Mouse (Mus musculus) lung, postnatal 4 days (tissue): Measurements from ENCODE around the gene Rapgef5.

Experiments
- DNase-seq, 2 experiments: peaks; one replicate each; pipeline ENCODE4 v3.0.0; 2021

Rapgef5 gene

GRCm38 (mm10) chr12:117678916-117679315 lies 162.6 kb downstream of the Rapgef5 start:
- DNase-seq, result no peak

DNA sequence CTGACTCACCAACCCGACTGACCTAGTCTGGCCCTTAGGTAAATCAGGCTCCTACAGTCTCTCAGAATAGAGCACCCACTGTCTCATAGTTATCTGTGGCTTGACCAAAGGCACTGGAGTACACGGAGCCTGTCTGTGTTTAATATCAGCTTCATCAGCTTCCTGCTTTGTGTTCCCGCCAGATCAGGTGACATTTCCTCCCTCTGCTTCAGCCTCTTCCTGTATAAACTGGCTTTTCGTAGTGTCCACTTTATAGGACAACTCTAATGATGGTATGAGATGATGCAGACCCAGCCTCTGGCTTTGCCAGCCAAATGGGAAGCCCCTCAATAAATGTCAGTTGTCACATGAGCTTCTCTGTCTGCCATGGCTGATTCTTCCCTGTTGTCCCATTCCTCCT lies 163.5 kb downstream of the Rapgef5 start:
- no peak for DNase-seq

- DNase-seq, result no peak
Measured at GRCm38 (mm10) chr12:117681273-117681672, 165.0 kb downstream of the Rapgef5 start.

GRCm38 (mm10) chr12:117683377-117683776 lies 167.1 kb downstream of the Rapgef5 start:
- DNase-seq, result no peak

DNA sequence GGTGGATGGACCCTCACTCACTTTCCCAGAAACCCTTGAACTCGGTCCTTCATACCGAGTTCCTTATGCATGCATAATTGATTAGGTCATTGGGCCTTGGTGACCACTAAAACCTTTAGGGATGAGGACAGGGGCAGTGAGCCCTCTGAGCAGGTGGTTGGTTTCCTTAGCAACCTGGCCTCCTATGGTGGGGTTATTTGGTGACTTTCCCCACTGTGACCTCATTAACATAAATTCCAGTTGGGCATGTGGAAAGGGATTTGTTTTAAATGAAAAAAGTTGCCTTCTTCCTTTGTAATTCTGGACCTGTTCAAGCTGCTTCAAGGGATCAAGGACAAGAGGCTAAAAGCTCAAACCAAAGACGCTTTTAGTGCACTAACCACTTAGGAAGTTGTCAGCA lies 167.7 kb downstream of the Rapgef5 start:
- DNase-seq, result no peak

- no peak for DNase-seq
Measured at GRCm38 (mm10) chr12:117684788-117685187, 168.5 kb downstream of the Rapgef5 start.

GRCm38 (mm10) chr12:117685336-117685735 lies 169.1 kb downstream of the Rapgef5 start:
- no peak for DNase-seq

DNA sequence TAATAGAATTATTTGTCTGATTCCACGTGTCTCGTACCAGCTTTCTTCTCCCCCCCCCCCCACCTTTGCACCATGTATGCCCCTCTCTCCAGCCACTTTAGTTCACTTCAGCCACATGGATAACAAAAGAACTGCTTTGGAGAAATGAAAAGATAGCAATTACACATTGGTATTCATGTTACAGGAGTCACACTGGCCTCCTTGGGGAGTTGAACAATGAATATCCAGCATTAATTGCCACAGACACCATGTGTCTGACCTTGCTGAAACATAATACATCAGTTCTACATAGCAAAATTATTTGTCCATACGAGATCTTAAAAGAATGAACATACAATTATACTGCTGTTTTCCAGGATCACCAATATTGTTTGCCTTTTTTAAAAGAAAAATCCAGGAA lies 170.5 kb downstream of the Rapgef5 start:
- DNase-seq, result no peak

DNA sequence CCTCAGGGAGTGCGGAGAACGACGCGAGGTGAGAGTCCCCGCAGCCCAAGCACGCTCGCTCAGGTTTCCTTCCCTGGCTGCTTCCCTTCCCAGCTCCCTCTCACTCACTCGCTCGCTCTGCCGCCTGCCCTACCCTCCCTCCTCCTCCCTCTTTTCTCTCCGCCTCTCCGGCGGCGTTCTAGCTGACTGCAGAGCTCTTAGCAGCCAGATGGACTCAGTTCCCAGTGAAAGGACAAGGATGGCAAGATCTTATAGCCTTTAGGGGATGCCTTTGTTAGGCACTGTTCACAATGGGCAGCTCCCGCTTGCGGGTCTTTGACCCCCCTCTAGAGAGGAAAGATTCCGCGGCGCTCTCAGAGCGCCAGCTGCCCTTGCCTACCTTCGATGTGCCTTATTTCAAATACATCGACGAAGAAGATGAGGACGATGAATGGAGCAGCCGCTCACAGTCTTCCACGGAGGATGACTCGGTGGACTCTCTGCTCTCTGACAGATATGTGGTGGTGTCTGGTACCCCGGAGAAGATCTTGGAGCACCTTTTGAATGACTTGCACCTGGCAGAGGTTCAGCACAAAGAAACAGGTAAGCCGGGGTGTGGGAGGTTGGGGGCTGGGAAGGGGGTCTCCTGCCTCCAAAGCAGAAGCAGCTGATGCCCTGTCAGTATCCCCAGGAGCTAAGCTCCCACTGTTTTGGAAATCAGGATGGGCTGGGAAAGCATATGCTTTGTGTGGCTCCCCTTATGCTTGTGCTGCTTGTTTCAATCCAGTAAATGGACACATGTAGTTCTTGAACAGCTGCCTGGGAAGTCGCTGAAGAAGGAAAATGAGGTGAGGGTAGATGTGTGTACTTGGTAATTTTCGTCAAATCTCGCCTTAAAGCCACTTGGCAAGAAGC lies 172.6 kb downstream of the Rapgef5 start:
- DNase-seq, result peak in 1 of 2 experiments; percentile 53

DNA sequence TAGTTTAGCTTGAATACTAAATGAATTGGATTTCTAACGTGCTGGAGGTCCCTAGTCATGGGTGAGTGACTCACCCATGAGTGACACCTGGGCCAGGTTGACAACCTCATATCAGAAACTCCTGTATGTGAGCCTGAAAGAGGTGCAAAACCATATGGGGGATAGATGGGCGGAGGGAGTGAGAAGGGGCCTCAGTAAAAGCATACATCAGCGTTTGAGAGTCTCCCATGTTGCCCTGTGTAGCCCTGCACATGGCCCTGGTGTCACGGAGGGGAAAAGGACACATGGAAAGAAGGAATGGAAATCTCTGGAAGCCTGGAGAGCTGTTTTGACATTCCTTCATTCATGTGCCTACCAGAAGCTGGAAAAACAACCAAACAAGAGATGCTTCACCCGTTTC lies 175.1 kb downstream of the Rapgef5 start:
- no peak for DNase-seq

DNA sequence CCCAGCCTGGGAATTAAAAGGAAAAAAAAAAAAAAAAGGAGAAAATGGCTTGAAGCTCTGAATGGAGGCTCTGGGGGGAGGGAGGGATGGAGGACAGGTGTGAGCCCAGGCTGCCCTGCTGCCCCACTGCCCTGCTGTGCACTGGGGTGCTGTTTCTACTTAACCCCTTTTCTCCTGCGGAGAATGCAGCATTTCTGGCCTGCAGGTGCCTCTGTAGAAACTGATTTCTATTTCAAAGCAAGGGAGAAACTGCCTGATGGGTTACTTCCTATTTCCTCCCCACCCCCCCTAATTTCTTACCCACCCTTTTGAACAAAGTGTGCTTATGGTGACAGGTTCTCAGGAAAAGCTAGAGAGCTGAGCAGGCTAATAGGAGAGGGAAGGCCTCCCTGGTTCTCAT lies 176.5 kb downstream of the Rapgef5 start:
- no peak for DNase-seq

GRCm38 (mm10) chr12:117699950-117700665 lies 183.8 kb downstream of the Rapgef5 start:
- peak in 1 of 2 experiments; percentile 40 for DNase-seq

DNA sequence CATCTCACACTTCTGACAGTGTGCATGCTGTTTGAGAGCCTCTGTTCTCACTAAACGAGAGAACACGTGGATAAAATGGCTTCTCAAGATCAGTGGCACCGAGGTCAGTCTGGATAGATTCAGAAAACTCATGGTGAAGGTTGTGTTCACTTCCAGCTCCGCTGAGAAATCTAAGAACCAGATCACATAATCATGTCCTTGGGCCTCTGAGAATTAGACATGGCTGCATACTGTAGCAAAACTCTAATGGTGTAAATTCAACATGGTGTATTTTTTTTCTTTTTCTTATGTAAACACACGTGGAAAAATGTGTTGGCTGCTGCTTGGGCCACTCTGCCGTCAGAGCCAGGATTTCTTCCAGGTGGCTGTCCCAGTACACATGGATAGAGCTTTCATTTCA lies 184.6 kb downstream of the Rapgef5 start:
- no peak for DNase-seq

DNA sequence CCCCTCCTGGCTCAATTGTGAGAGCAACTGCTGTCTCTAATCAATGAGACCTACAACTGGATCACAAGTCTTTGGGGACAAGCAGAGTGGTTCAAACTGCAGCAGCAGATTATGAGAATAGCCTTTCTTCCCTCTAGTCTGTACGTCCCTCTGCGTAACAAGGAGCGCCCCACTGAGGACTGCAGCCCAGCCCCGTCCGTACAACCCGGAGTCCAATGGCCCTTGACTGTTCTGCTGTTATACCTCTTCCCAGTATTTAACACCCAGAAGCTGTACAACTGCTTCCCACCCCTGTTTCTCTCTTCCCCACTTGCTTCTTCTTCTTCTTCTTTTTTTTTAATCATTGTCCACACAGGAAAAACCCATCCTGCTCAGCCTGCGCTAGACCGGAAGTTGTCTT lies 186.0 kb downstream of the Rapgef5 start:
- DNase-seq, result no peak

- DNase-seq, result no peak
Measured at GRCm38 (mm10) chr12:117702928-117703327, 186.6 kb downstream of the Rapgef5 start.

DNA sequence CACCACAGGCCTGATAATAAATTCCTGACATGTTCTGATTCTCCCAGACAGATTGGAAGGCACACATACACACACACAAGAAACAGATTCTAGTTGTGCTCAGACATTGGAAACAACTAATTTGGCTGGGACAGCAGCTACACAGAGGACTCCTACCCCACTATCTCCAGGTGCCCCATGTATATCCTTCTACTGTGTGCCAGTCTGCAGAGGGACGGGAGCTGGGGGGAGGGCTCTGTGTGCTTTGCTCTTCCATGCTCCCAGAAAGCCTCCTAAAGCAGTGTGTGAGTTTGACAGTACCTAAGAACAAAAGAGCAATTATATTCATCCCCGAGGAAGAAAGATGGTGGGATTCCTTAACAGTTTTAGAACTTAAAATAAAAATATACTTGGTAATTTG lies 187.1 kb downstream of the Rapgef5 start:
- DNase-seq, result no peak

- DNase-seq, result no peak
Measured at GRCm38 (mm10) chr12:117705308-117705707, 189.0 kb downstream of the Rapgef5 start.

GRCm38 (mm10) chr12:117709280-117709679 lies 193.0 kb downstream of the Rapgef5 start:
- DNase-seq, result no peak

DNA sequence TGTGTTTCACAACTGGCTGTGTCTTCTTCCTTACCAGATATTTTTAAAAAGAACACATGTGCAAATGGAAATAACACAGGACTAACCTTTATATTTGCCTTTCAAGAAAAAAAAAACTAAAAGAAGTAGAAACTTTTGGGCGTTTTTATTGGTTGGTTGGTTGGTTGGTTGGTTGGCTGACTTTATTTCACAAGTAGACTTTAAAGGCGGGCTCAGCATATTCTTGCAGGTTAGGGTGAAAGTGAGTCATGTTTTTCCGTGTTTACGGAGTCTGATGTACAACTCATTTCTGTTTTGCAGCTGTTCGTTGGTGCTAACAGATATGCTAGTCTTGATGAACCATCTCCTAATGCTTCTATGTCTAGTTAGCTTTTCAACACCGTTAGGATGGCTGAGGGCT lies 196.2 kb downstream of the Rapgef5 start:
- DNase-seq, result no peak

- no peak for DNase-seq
Measured at GRCm38 (mm10) chr12:117713616-117714015, 197.3 kb downstream of the Rapgef5 start.

GRCm38 (mm10) chr12:117720794-117721747 lies 204.8 kb downstream of the Rapgef5 start:
- no peak for DNase-seq

DNA sequence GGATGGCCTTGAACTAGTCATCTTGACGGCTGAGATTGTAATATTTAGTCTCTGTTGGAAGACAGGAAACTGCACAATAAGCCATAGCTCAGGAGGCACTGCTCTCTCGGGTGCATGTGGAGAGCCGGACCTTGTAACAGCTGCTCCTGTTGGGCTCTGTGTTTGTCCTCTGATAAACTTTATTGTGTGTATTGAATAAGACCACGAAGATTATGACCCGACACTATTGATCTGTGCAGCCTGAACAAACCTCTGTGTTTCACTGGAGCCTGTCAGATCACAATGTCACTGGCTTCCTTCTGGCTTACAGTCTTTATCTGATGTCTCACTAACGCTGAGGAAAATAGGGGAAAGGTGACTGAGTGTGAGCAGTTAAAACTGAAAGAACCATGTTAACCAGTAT lies 205.5 kb downstream of the Rapgef5 start:
- no peak for DNase-seq

- DNase-seq, result no peak
Measured at GRCm38 (mm10) chr12:117725011-117725410, 208.7 kb downstream of the Rapgef5 start.
